Mouse (Mus musculus): ENCODE measurements around the gene Gja5.
A peak's percentile ranks its signal among the peaks of the same experiment; 100 is the strongest.
"Not testable (repeated sequence)": the region's sequence is repeated elsewhere in the genome, so short reads cannot be mapped to it uniquely, and the experiment has no call there.

Gene Gja5

GRCm38 (mm10) chr3:97103946-97104345, 199.5 kb downstream of the Gja5 start:
- DNase-seq (ENCODE audit: low spot score), result not testable (repeated sequence)

DNA sequence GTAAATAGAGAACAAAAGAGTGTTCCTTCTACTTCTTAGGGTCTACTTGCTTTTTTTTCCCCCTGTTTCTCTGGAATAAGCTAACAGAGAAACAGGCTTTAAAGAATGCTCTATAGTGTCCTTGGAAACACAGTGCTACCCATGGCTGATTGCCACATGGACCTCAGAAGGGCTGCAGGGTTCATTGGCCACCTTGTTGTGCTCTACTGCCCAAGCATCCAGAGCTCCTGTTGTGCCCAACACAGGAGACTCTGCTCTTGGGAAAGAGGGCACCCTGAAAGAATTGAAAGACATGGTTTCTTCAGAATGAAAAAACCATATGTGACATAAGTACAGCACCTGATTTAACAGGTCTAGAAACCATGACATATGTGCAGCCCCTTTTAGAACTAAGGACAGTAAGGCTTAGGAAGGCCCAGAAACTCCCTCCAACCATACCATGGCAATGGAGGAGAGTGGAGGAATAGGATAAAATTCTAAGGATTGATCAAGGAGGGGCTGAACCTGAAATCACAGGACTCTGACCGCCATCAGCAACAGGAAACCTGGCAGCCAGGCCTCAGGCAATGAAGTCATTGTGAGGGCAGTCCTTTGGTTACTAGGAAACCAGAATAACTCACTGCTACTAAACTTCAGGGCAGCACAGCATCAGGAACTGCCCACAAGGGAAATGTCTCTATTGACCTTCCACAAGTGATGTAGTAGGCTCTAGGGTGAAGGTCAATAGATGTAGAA, 200.4 kb downstream of the Gja5 start:
- no peak for DNase-seq (ENCODE audit: low spot score)

GRCm38 (mm10) chr3:97117511-97117910, 213.0 kb downstream of the Gja5 start:
- no peak for DNase-seq (ENCODE audit: low spot score)

- no peak for DNase-seq (ENCODE audit: low spot score)
These were observed 213.8 kb downstream of the Gja5 start for GRCm38 (mm10) chr3:97118313-97118712.

DNA sequence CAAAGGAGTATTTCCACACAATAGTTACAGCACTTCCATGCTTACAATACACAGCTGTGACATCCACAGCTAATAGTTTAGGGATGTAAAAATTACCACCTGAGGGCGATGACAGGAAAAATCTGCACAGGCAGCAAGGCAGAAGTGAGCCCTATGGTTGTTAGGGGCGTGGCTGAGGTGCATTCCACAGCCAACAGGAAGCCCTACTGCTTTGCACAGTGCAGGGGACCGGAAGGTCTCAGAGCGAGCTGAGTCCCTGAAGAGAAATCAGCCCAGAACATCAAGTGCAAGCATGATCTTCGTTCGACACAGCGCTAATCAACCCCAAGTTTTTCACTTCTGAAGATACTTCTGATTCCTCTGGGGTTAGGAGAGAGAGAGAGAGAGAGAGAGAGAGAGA, 219.7 kb downstream of the Gja5 start:
- peak; percentile 11 for DNase-seq (ENCODE audit: low spot score)

Data from spleen, adult 12 weeks (tissue).